Mouse (Mus musculus): ENCODE measurements around the gene Hist3h2ba. TPM values are rescaled to one million over a fixed set of nuclear protein-coding genes. Genes with fewer than 3 reads are reported as not detected.

Gene Hist3h2ba
- polyA plus RNA-seq (2012; rRNA removed) = 4.6 and 8.8 TPM in 2 replicates

DNA sequence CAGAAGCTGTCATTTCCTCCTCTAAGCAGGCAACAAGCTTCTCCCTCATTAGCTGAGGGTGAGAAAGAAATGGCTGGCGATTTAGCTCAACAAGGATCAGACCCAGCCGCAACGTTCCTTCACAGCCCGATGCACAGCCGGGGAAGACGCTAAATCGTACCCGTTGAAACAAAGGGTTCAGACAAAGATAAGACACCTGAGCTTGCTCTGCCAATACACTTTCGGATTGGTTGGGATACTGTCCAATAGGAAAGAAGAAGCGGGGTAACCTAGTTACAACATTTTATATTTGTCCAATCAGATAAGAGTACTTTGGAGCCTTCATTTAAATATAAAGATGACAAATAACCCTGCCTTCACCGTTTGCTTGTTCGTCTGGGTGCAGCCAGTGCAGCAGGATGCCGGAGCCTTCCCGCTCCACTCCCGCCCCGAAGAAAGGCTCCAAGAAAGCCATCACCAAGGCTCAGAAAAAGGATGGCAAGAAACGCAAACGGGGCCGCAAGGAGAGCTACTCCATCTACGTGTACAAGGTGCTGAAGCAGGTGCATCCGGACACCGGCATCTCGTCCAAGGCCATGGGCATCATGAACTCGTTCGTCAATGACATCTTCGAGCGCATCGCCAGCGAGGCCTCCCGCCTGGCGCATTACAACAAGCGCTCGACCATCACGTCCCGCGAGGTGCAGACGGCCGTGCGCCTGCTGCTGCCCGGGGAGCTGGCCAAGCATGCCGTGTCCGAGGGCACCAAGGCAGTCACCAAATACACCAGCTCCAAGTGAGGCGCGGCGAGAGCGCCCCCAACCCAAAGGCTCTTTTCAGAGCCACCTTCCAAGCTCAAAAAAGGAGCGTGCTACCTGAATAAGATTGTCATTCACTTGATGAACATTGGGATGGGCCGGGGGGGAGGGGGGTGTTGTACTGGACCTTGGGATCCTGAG lies at the start of gene Hist3h2ba:
TSS of gene Hist3h2ba (plus strand) at position 379 of the 938 bp plus-strand sequence.

DNA sequence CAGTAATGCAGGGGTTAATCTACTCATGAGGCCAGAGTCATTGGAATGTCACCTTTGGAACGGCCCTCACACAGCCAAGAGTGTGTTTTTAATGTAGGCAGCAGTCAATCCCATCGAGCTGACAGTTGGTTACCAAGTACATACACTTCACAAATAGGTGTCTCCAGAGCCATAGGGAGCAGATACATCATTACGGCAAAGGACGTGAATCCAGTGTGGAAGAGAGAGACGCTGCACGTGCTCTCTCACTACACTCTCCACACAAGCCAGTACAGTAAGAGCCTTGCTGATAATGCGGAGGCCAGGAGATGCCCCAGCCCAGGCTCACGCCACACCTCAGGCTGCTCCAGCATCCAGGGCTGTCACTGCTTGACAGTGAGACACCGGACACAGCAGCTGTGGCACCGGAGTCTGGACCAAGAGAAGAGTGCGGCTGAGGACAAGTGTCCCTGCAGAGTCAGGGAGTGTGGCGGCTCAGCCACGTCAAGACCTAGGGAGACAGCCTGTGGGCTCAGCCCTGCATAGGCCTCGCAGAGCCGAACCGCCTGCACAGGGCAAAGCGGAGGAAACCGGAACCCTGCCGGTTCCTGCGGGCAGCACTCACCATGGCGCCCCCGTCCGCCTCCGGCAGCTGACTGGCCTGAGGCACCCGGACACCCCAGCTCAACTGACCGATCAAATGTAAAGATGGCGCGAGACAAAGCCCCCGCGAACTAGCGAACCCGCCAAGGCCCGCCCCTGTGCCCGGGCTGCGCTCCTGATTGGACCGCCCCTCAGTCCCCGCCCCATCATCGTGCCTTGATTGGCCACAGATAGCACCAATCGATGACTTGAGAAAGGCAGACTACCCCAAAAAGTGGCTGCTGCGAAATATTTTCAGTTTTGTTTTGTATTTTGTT lies 45.0 kb upstream of the Hist3h2ba start, which contains the start of gene Zfp39:
TSS of gene Zfp39 (minus strand) at position 715 of the 899 bp plus-strand sequence.

GRCm38 (mm10) chr11:58917745-58918366 lies 30.9 kb upstream of the Hist3h2ba start, which contains the start of gene Btnl10:
Btnl10 (plus strand) TSS chr11:58917908.

DNA sequence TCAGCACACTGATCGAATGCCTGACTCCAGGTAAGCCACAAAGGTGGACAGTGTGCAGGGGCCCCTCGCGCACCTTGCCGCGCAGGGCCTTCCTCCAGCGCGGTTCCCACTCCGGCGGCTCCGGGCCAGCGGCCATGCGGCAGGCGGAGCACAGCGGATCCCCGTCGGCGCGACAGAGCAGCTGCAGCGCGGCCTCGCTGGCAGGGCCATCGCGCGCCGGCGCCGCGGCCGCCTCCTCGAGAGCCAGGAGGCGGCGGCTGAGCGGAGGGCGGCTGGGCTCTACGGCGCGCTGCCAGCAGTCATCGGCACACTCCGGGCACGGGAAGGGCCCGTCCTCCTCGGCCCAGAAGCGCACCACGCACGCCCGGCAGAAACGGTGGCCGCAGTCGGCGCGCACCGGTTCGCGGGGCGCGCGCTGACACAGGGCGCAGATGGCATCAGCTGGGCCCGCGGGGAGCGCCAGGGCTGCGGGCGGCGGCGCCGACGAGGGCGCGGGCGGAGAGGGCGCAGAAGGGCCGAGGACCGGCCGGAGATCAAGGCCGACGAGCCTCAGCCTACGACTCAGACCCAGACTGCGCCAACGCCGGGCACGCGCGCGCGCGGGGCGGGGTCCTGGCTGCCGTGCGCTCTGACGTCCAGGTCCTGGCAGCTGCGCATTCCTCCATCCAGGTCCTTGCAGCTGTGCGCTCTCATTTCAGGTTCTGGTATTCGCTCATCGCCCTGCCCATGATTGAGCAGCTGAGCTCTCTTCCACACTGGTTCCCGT lies 10.2 kb upstream of the Hist3h2ba start, which contains the start of gene Rnf187:
TSS of gene Rnf187 (minus strand) at position 595 of the 766 bp plus-strand sequence.

GRCm38 (mm10) chr11:58954420-58955142 lies 5.9 kb downstream of the Hist3h2ba start, which contains the start of the genes Hist3h2a and Trim17:
Hist3h2a (plus strand) TSS chr11:58954685.
Trim17 (plus strand) TSS chr11:58954685.

GRCm38 (mm10) chr11:58978027-58978705 lies 29.4 kb downstream of the Hist3h2ba start, which contains the start of gene Trim11:
Trim11 (plus strand) TSS chr11:58978093.

Other genes with a start within 250 kb of the Hist3h2ba start
- not detected in 2 replicates for gene Olfr319, start 249.8 kb upstream of the Hist3h2ba start, polyA plus RNA-seq (2012; rRNA removed)
- not detected in 2 replicates for gene Olfr318, start 224.9 kb upstream of the Hist3h2ba start, polyA plus RNA-seq (2012; rRNA removed)
- gene Olfr317, start 209.7 kb upstream of the Hist3h2ba start, polyA plus RNA-seq (2012; rRNA removed) = not detected in 2 replicates
- gene Olfr316, start 196.2 kb upstream of the Hist3h2ba start, polyA plus RNA-seq (2012; rRNA removed) = not detected in 2 replicates
- not detected in 2 replicates for gene Olfr315, start 175.7 kb upstream of the Hist3h2ba start, polyA plus RNA-seq (2012; rRNA removed)
- not detected in 2 replicates for gene Olfr314, start 166.0 kb upstream of the Hist3h2ba start, polyA plus RNA-seq (2012; rRNA removed)
- 0.59 TPM in 1 of 2 replicates, not detected in the other for gene Fam183b, start 147.0 kb upstream of the Hist3h2ba start, polyA plus RNA-seq (2012; rRNA removed)
- gene Olfr313, start 133.9 kb upstream of the Hist3h2ba start, polyA plus RNA-seq (2012; rRNA removed) = not detected in 2 replicates
- gene Olfr312, start 119.7 kb upstream of the Hist3h2ba start, polyA plus RNA-seq (2012; rRNA removed) = not detected in 2 replicates
- not detected in 2 replicates for gene Olfr311, start 109.7 kb upstream of the Hist3h2ba start, polyA plus RNA-seq (2012; rRNA removed)
- gene Gm12258, start 101.8 kb upstream of the Hist3h2ba start, polyA plus RNA-seq (2012; rRNA removed) = 1.5 and 1.7 TPM in 2 replicates
- gene 2810021J22Rik, start 81.7 kb upstream of the Hist3h2ba start, polyA plus RNA-seq (2012; rRNA removed) = 1.4 and 2.9 TPM in 2 replicates
- gene Zfp39, start 44.7 kb upstream of the Hist3h2ba start, polyA plus RNA-seq (2012; rRNA removed) = 0.48 and 0.78 TPM in 2 replicates
- gene Btnl10, start 31.0 kb upstream of the Hist3h2ba start, polyA plus RNA-seq (2012; rRNA removed) = not detected in 2 replicates
- 191 and 200 TPM in 2 replicates for gene Rnf187, start 10.0 kb upstream of the Hist3h2ba start, polyA plus RNA-seq (2012; rRNA removed)
- 18.4 and 25.8 TPM in 2 replicates for gene Hist3h2a, start 5.8 kb downstream of the Hist3h2ba start, polyA plus RNA-seq (2012; rRNA removed)
- gene Trim17, start 5.8 kb downstream of the Hist3h2ba start, polyA plus RNA-seq (2012; rRNA removed) = 0.22 and 0.46 TPM in 2 replicates
- 39.6 and 41.5 TPM in 2 replicates for gene Trim11, start 29.2 kb downstream of the Hist3h2ba start, polyA plus RNA-seq (2012; rRNA removed)
- 0.26 and 0.27 TPM in 2 replicates for gene Obscn, start 187.5 kb downstream of the Hist3h2ba start, polyA plus RNA-seq (2012; rRNA removed)
- 7.6 and 7.7 TPM in 2 replicates for gene Iba57, start 214.8 kb downstream of the Hist3h2ba start, polyA plus RNA-seq (2012; rRNA removed)
- gene Gjc2, start 234.3 kb downstream of the Hist3h2ba start, polyA plus RNA-seq (2012; rRNA removed) = 6.3 and 6.6 TPM in 2 replicates
- gene Guk1, start 243.3 kb downstream of the Hist3h2ba start, polyA plus RNA-seq (2012; rRNA removed) = 151 and 180 TPM in 2 replicates